Mouse (Mus musculus): Measurements from ENCODE around the gene Ccdc125.
A peak's percentile ranks its signal among the peaks of the same experiment; 100 is the strongest.

GRCm38 (mm10) chr13:100659864-100660456 lies 9.6 kb upstream of the Ccdc125 start:
- TF ChIP-seq POLR2A (IDR thresholded peaks at IDR 0.05; ENCODE audit: low read depth, low read length) (no peak), CTCF (IDR thresholded peaks at IDR 0.05; ENCODE audit: borderline replicate concordance, insufficient read depth, low read length) (peak; percentile 67; the same call in 1 of the 2 replicates)
